In the genomic region with DNA sequence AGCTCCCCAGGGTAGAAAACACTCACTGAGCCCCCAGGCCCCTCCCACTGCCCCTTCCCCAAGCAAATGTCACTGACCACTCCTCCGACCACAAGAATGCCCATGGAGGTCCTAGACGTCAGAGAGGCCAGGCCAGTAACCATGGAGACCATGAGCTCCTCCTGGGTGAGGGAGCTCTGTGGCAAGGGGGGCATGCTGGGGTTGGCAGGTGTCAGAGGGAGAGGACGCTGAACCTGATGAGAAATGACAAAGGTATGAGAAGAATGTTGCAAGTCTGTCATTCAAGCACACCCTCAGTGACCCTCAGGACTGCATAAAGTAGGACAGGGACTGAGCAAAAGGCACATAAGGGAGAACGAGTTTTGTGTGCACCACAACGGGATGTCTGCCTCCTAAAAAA, we compare ENCODE assay signal across 29 mouse cellular contexts. TPM values are rescaled to one million over a fixed set of nuclear protein-coding genes. Genes with fewer than 3 reads are reported as not detected.
DNase-seq lines count a peak whose midpoint lies in the region; ATAC-seq and TF ChIP-seq lines count a peak whose summit lies in the region.
"Had no signal": no experiment of that assay in that cellular context is flagged by ENCODE, and none has a peak within 500 bp of the region (broad histone marks: within the 10 kb centered on the region; RNA-seq: fewer than 3 reads in every experiment).

No protein-coding gene starts in this region.

- TF ChIP-seq POLR2A in lung, adult 2 months (IDR thresholded peaks at IDR 0.05; ENCODE audit: borderline replicate concordance, extremely low read depth, low read depth, low read length), result no peak

- H3K9me3 ChIP-seq in lung, postnatal 0 days (ENCODE audit: low read length), result no peaks in the 10 kb centered on the region
- H3K9me3 ChIP-seq in stomach, embryonic 16.5 days (replicated peaks; ENCODE audit: control insufficient read depth, low read length), result no peaks in the 10 kb centered on the region
- H3K9me3 ChIP-seq: embryonic facial prominence, embryonic 12.5 days; heart, embryonic 12.5 days; hindbrain, embryonic 10.5 days; hindbrain, embryonic 15.5 days; midbrain, embryonic 12.5 days; neural tube, embryonic 13.5 days; stomach, embryonic 15.5 days had no signal

- no peak for DNase-seq in lung, postnatal 0 days (ENCODE audit: low spot score)
- no peak for DNase-seq in lung, adult 2 months
- peak; percentile 50 for DNase-seq in 3T3-L1 (ENCODE audit: low read depth, low spot score)
- DNase-seq in Muller cell, postnatal 12 days (ENCODE audit: inconsistent ontology term), result peak; percentile 90
- no peak for DNase-seq in thymus, adult 18-20 months
- DNase-seq: adrenal gland, adult 8-10 months; cerebellum, adult 8-10 months; cerebellum, postnatal 36 days; embryo, embryonic 11 days; gastrocnemius, postnatal 25 days; heart, adult 18-20 months; heart, postnatal 10 days; kidney, adult 2 months; kidney, postnatal 10 days; liver; lung, embryonic 14.5 days; right cerebral cortex, postnatal 14 days; thymus, adult 2 months had no signal

- no peak overlapping the region for H3K27ac ChIP-seq in lung, postnatal 0 days (ENCODE audit: low read length)
- no peak overlapping the region for H3K27ac ChIP-seq in stomach, embryonic 16.5 days (ENCODE audit: low read length)
- H3K27ac ChIP-seq: embryonic facial prominence, embryonic 12.5 days; hindbrain, embryonic 10.5 days; hindbrain, embryonic 15.5 days; liver, embryonic 14.5 days; midbrain, embryonic 12.5 days; neural tube, embryonic 13.5 days; stomach, embryonic 15.5 days had no signal

- no peak for TF ChIP-seq EP300 in lung, postnatal 0 days (IDR thresholded peaks at IDR 0.05)

- no peak for TF ChIP-seq CTCF in lung, postnatal 0 days (IDR thresholded peaks at IDR 0.05)
- no peak for TF ChIP-seq CTCF in lung, adult 2 months (IDR thresholded peaks at IDR 0.05; ENCODE audit: insufficient read depth, low read length)

- H3K27me3 ChIP-seq in lung, postnatal 0 days (replicated peaks; ENCODE audit: insufficient read depth, low read length), result no peaks in the 10 kb centered on the region
- no peaks in the 10 kb centered on the region for H3K27me3 ChIP-seq in stomach, embryonic 16.5 days (ENCODE audit: control insufficient read depth, insufficient read depth, low read length)
- H3K27me3 ChIP-seq: embryonic facial prominence, embryonic 12.5 days; heart, embryonic 12.5 days; hindbrain, embryonic 15.5 days; midbrain, embryonic 12.5 days; neural tube, embryonic 13.5 days; stomach, embryonic 15.5 days had no signal

- 40% methylated on average over 5 of the region's 5 CpGs for WGBS in lung, postnatal 0 days
- whole genome bisulfite sequencing in lung, adult 2 months, result 55% methylated on average over 5 of the region's 5 CpGs
- WGBS in stomach, embryonic 16.5 days, result 44% methylated on average over 5 of the region's 5 CpGs

- no peak overlapping the region for H3K9ac ChIP-seq in lung, postnatal 0 days (replicated peaks; ENCODE audit: low read depth)
- H3K9ac ChIP-seq in stomach, embryonic 16.5 days (ENCODE audit: low read length), result no peak overlapping the region
- H3K9ac ChIP-seq: embryonic facial prominence, embryonic 12.5 days; heart, embryonic 12.5 days; hindbrain, embryonic 15.5 days; liver, embryonic 14.5 days; lung, embryonic 14.5 days; midbrain, embryonic 12.5 days; neural tube, embryonic 13.5 days; stomach, embryonic 15.5 days had no signal

- H3K4me3 ChIP-seq in lung, postnatal 0 days (ENCODE audit: low read depth, low read length), result no peak overlapping the region
- H3K4me3 ChIP-seq in lung, adult 2 months (replicated peaks; ENCODE audit: extremely low read depth, low read depth, low read length), result no peak overlapping the region
- no peak overlapping the region for H3K4me3 ChIP-seq in stomach, embryonic 16.5 days (replicated peaks; ENCODE audit: low read length)
- H3K4me3 ChIP-seq: embryonic facial prominence, embryonic 12.5 days; heart, embryonic 12.5 days; hindbrain, embryonic 10.5 days; hindbrain, embryonic 15.5 days; midbrain, embryonic 12.5 days; neural tube, embryonic 13.5 days; stomach, embryonic 15.5 days had no signal

- H3K4me2 ChIP-seq in lung, postnatal 0 days (replicated peaks; ENCODE audit: low read depth, low read length), result no peak overlapping the region
- no peak overlapping the region for H3K4me2 ChIP-seq in stomach, embryonic 16.5 days (ENCODE audit: low read depth, low read length)
- H3K4me2 ChIP-seq: embryonic facial prominence, embryonic 12.5 days; heart, embryonic 12.5 days; hindbrain, embryonic 15.5 days; lung, embryonic 14.5 days; midbrain, embryonic 12.5 days; neural tube, embryonic 13.5 days; stomach, embryonic 15.5 days had no signal

- peaks cover 49% of the 10 kb centered on the region for H3K36me3 ChIP-seq in lung, postnatal 0 days (ENCODE audit: insufficient read depth, low read length)
- H3K36me3 ChIP-seq in stomach, embryonic 16.5 days (ENCODE audit: control insufficient read depth, insufficient read depth, low read length), result peaks cover 60% of the 10 kb centered on the region

- no peaks in the 10 kb centered on the region for H3K4me1 ChIP-seq in lung, postnatal 0 days (ENCODE audit: insufficient read depth, low read depth, low read length)
- H3K4me1 ChIP-seq in lung, adult 2 months (ENCODE audit: control insufficient read depth, insufficient read depth, low read length), result no peaks in the 10 kb centered on the region
- no peaks in the 10 kb centered on the region for H3K4me1 ChIP-seq in stomach, embryonic 16.5 days (ENCODE audit: control insufficient read depth, insufficient read depth, low read length)
- H3K4me1 ChIP-seq: embryonic facial prominence, embryonic 12.5 days; hindbrain, embryonic 15.5 days; midbrain, embryonic 12.5 days; neural tube, embryonic 13.5 days; stomach, embryonic 15.5 days had no signal

- peak; percentile 38; the same call in 1 of the 2 replicates for ATAC-seq in lung, postnatal 0 days
- peak; percentile 18; the same call in 1 of the 2 replicates for ATAC-seq in stomach, embryonic 16.5 days (ENCODE audit: insufficient read depth, low FRiP score)
- ATAC-seq: forebrain, embryonic 14.5 days; inflammation-experienced regulatory T-cells, adult 6 months had no signal

RNA-seq across cellular contexts. Expression of gene Fv1, which starts 11.1 kb away (rescaled TPM):
- polyA plus RNA-seq in lung, postnatal 0 days (2015; fragmentation: Nextera tagmentation; extraction: Ambion mirVana), result 1.9 and 2.4 TPM in 2 replicates
- polyA plus RNA-seq in lung, adult 2 months (2012; rRNA removed), result 0.84 and 1.9 TPM in 2 replicates
- polyA plus RNA-seq in stomach, embryonic 16.5 days (2015; fragmentation: Nextera tagmentation; extraction: Ambion mirVana), result 10.4 and 11.1 TPM in 2 replicates

RNA-seq across cellular contexts. Expression of gene Miip, which starts 11.2 kb away (rescaled TPM):
- polyA plus RNA-seq in lung, postnatal 0 days (2015; fragmentation: Nextera tagmentation; extraction: Ambion mirVana), result 28.5 and 28.6 TPM in 2 replicates
- polyA plus RNA-seq in lung, adult 2 months (2012; rRNA removed), result 45.1 and 70.3 TPM in 2 replicates
- polyA plus RNA-seq in stomach, embryonic 16.5 days (2015; fragmentation: Nextera tagmentation; extraction: Ambion mirVana), result 35.3 and 37.4 TPM in 2 replicates

RNA-seq across cellular contexts. Expression of gene Mfn2, which starts 24.6 kb away (rescaled TPM):
- 19.7 and 22.5 TPM in 2 replicates for polyA plus RNA-seq in lung, postnatal 0 days (2015; fragmentation: Nextera tagmentation; extraction: Ambion mirVana)
- polyA plus RNA-seq in lung, adult 2 months (2012; rRNA removed), result 36.5 and 52.2 TPM in 2 replicates
- 43.0 and 47.4 TPM in 2 replicates for polyA plus RNA-seq in stomach, embryonic 16.5 days (2015; fragmentation: Nextera tagmentation; extraction: Ambion mirVana)

RNA-seq across cellular contexts. Expression of gene Zfp933, which starts 31.7 kb away (rescaled TPM):
- polyA plus RNA-seq in lung, postnatal 0 days (2015; fragmentation: Nextera tagmentation; extraction: Ambion mirVana), result 3.6 and 4.8 TPM in 2 replicates
- 0.67 and 1.1 TPM in 2 replicates for polyA plus RNA-seq in lung, adult 2 months (2012; rRNA removed)
- polyA plus RNA-seq in stomach, embryonic 16.5 days (2015; fragmentation: Nextera tagmentation; extraction: Ambion mirVana), result 4.4 and 6.2 TPM in 2 replicates

RNA-seq across cellular contexts. Expression of gene Plod1, which starts 56.7 kb away (rescaled TPM):
- 40.8 and 43.2 TPM in 2 replicates for polyA plus RNA-seq in lung, postnatal 0 days (2015; fragmentation: Nextera tagmentation; extraction: Ambion mirVana)
- 45.0 and 62.2 TPM in 2 replicates for polyA plus RNA-seq in lung, adult 2 months (2012; rRNA removed)
- 56.2 and 56.4 TPM in 2 replicates for polyA plus RNA-seq in stomach, embryonic 16.5 days (2015; fragmentation: Nextera tagmentation; extraction: Ambion mirVana)

Comparison
In these comparisons a context has a peak if more than half of its experiments do, and no peak if none do; other contexts are left out.
1. DNase-seq: peak in 3T3-L1 (single experiment) and Muller cell, postnatal 12 days (single experiment); none in lung, postnatal 0 days (single experiment), lung, adult 2 months (single experiment) and thymus, adult 18-20 months (0 of 2).